Mouse (Mus musculus) midbrain, embryonic 15.5 days (tissue): ENCODE measurements around the gene Tsku. TPM values are rescaled to one million over a fixed set of nuclear protein-coding genes. Genes with fewer than 3 reads are reported as not detected.

Source experiments
- ATAC-seq: fragments of 200-750 bp; cut with Nextera tagmentation; replicated peaks from 2 replicates; pipeline ENCODE4 v1.8.0; 2017; ENCODE audit warnings: moderate TSS enrichment
- H3K27ac ChIP-seq: fragments of 300-500 bp; sonication (generic); 2 replicates; pipeline ENCODE4 v1.5.1; 2015; ENCODE audit warnings: mild to moderate bottlenecking, inconsistent platforms
- H3K27me3 ChIP-seq: fragments of 300-500 bp; sonication (generic); replicated peaks from 2 replicates; pipeline ENCODE4 v1.6.1; 2015; ENCODE audit warnings: inconsistent platforms
- H3K36me3 ChIP-seq: fragments of 300-500 bp; sonication (generic); replicated peaks from 2 replicates; pipeline ENCODE4 v1.6.1; 2015; ENCODE audit warnings: inconsistent platforms
- H3K4me1 ChIP-seq: fragments of 300-500 bp; sonication (generic); 2 replicates; pipeline ENCODE4 v1.6.1; 2015; ENCODE audit warnings: inconsistent platforms
- H3K4me2 ChIP-seq: fragments of 300-500 bp; sonication (generic); 2 replicates; pipeline ENCODE4 v1.6.1; 2015; ENCODE audit warnings: inconsistent platforms, mild to moderate bottlenecking, moderate library complexity
- H3K4me3 ChIP-seq: fragments of 300-500 bp; sonication (generic); 2 replicates; pipeline ENCODE4 v1.5.1; 2015; ENCODE audit warnings: mild to moderate bottlenecking, inconsistent platforms
- H3K9ac ChIP-seq: fragments of 300-500 bp; sonication (generic); 2 replicates; pipeline ENCODE4 v1.6.1; 2015; ENCODE audit warnings: mild to moderate bottlenecking, inconsistent platforms
- H3K9me3 ChIP-seq: fragments of 300-500 bp; sonication (generic); 2 replicates; pipeline ENCODE4 v1.6.1; 2016; ENCODE audit warnings: inconsistent platforms
- WGBS: fragments of 180-500 bp; shearing (Covaris S2); methylation state at CpG from one replicate; pipeline ENCODE4 v1.1.7; 2015; ENCODE audit warnings: mixed read lengths; 5-methylcytosine and 5-hydroxymethylcytosine counted together
- polyA plus RNA-seq: library from polyadenylated mRNA; unstranded; fragments of >200 nt; fragmentation: Nextera tagmentation; extraction: Ambion mirVana; gene quantifications from 2 replicates; pipeline ENCODE4 v1.2.1, GENCODE M21; 2015

The Tsku gene
- polyA plus RNA-seq, 1 experiment from 2014 or later: 8.9 TPM

- no peak overlapping the region for H3K27ac ChIP-seq
Measured at GRCm38 (mm10) chr7:98333987-98334386, 27.1 kb downstream of the Tsku start.

DNA sequence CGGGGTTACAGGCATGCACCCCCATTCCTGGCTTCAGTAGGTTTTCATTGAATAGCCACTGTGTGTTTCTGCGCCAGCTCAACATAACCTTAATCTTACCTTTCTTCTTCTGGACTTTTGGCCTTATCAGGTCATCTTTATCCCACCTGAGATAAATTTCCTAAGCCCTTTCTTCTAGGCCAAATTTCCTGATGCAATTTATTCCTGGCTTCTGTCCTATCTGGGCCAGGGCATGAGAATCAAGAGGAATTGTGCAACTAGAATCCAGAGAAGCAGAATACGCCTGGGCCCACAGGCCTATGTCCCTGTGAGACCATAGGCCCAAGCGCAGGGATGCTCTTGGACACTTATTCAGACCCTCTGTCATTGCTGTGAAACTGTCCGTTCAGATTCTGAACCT is 27.6 kb downstream of the Tsku start:
- Histone ChIP-seq H3K4me1 (no peaks in the 10 kb centered on the region), H3K36me3 (no peaks in the 10 kb centered on the region), H3K9me3 (no peaks in the 10 kb centered on the region), H3K9ac (no peak overlapping the region), H3K4me2 (no peak overlapping the region), H3K4me3 (no peak overlapping the region), H3K27ac (no peak overlapping the region), H3K27me3 (no peaks in the 10 kb centered on the region)
- 91% methylated on average over 5 of the region's 5 CpGs for WGBS
- ATAC-seq: no peak

More at GRCm38 (mm10) chr7:98333987-98334386, 27.1 kb downstream of the Tsku start:
- ATAC-seq: no peak
- no peak overlapping the region for H3K9ac ChIP-seq
- 77% methylated on average over 3 of the region's 3 CpGs for WGBS
- H3K9me3 ChIP-seq: no peaks in the 10 kb centered on the region
- H3K27me3 ChIP-seq: no peaks in the 10 kb centered on the region
- no peak overlapping the region for H3K4me2 ChIP-seq
- no peaks in the 10 kb centered on the region for H3K36me3 ChIP-seq
- H3K4me1 ChIP-seq: no peaks in the 10 kb centered on the region
- H3K4me3 ChIP-seq: no peak overlapping the region

DNA sequence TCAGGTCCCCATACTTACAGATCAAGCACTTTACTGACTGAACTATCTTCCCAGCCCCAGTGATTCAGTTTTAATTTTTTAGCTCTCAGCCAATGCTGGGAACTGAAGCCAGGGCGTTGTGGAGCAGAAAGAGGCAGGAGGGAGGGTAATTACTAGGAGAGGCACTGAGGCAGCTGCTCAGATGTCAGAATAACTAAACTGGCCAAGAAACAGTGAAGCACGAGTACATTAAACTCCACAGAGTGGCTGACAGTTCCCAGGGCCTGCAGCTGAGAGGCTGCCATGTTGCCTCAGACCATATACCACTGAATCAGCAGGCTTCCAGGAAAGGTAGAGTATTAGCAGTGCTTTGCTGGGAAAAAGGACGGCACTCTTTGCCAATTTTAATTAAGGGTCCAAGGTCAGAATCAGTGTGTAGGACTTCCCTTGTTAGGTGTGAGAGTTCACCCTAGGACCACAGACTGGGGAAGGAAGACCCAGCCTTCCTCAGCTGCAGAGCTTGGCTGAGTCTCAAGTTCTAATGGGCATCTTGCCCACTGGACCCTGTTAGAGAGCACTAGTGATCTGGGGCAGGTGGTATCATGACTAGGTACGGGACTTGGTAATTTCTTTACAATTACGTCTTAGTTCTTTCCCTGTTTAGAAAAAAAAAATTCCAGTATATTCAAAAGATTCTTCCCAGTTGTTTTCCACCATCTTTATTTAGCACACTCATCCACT is 28.3 kb downstream of the Tsku start:
- no peak for ATAC-seq
- no peak overlapping the region for H3K4me2 ChIP-seq
- H3K4me3 ChIP-seq: no peak overlapping the region
- no peak overlapping the region for H3K9ac ChIP-seq
- no peak overlapping the region for H3K27ac ChIP-seq
- H3K4me1 ChIP-seq: no peaks in the 10 kb centered on the region
- H3K9me3 ChIP-seq: no peaks in the 10 kb centered on the region
- no peaks in the 10 kb centered on the region for H3K27me3 ChIP-seq
- WGBS: 73% methylated on average over 5 of the region's 5 CpGs
- H3K36me3 ChIP-seq: no peaks in the 10 kb centered on the region

- ATAC-seq: no peak
- Histone ChIP-seq H3K36me3 (no peaks in the 10 kb centered on the region), H3K27me3 (no peaks in the 10 kb centered on the region), H3K4me2 (no peak overlapping the region), H3K27ac (no peak overlapping the region), H3K4me1 (no peaks in the 10 kb centered on the region), H3K9me3 (no peaks in the 10 kb centered on the region), H3K4me3 (no peak overlapping the region), H3K9ac (no peak overlapping the region)
- 72% methylated on average over 3 of the region's 3 CpGs for WGBS
Measured at GRCm38 (mm10) chr7:98331932-98332331, 29.2 kb downstream of the Tsku start.

- no peak overlapping the region for H3K4me2 ChIP-seq
- no peaks in the 10 kb centered on the region for H3K4me1 ChIP-seq
- ATAC-seq: no peak
- no peak overlapping the region for H3K4me3 ChIP-seq
- no peak overlapping the region for H3K9ac ChIP-seq
- 83% methylated on average over 2 of the region's 2 CpGs for WGBS
- no peak overlapping the region for H3K27ac ChIP-seq
- H3K36me3 ChIP-seq: no peaks in the 10 kb centered on the region
- H3K27me3 ChIP-seq: no peaks in the 10 kb centered on the region
- no peaks in the 10 kb centered on the region for H3K9me3 ChIP-seq
Measured at GRCm38 (mm10) chr7:98330375-98331002, 30.6 kb downstream of the Tsku start.

DNA sequence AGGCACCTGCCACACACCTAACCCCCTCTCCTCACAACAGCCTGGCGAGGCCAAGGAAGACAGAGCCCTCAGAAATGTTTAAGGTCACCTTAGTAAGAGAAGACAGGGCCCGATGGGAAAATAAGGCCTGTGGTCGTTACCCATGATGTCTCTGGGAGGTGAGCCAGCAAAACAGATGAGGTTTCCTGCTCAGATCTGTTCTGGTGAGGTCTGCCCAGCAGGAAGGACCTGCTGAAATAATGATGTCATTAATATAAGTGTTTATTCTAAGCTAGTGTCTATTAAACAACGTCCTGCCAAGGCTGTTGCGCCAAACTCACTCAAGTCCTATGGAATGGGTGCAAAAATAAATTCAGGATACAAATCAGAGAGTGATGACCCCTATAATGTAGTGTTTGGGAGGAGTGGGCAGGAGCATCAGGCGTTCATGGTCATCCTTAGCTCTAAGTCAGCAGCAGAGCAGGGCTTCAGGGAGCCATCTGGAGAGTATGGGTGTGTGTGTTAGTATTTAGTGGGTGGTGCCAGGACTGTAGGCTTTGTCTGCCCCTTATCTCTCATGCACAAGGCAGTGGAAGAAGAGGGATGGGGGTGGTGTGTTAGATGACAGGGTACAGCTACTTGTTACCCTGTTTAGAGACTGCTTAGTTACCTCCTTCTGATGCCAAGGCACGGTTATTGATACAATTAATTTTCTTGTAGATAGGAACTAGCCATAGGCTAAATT is 31.3 kb downstream of the Tsku start:
- Histone ChIP-seq H3K27me3 (no peaks in the 10 kb centered on the region), H3K27ac (no peak overlapping the region), H3K9me3 (no peaks in the 10 kb centered on the region), H3K36me3 (no peaks in the 10 kb centered on the region), H3K4me1 (no peaks in the 10 kb centered on the region), H3K4me2 (no peak overlapping the region), H3K9ac (no peak overlapping the region), H3K4me3 (no peak overlapping the region)
- 84% methylated on average over 7 of the region's 7 CpGs for WGBS
- no peak for ATAC-seq

- H3K4me2 ChIP-seq: no peak overlapping the region
- no peak overlapping the region for H3K4me3 ChIP-seq
- H3K4me1 ChIP-seq: peaks cover 5% of the 10 kb centered on the region; the same call in 1 of the 2 replicates
- H3K36me3 ChIP-seq: no peaks in the 10 kb centered on the region
- no peaks in the 10 kb centered on the region for H3K27me3 ChIP-seq
- 37% methylated on average over 2 of the region's 2 CpGs for WGBS
- H3K9ac ChIP-seq: no peak overlapping the region
- H3K27ac ChIP-seq: no peak overlapping the region
- no peak for ATAC-seq
- H3K9me3 ChIP-seq: no peaks in the 10 kb centered on the region
Measured at GRCm38 (mm10) chr7:98328311-98328710, 32.8 kb downstream of the Tsku start.

- Histone ChIP-seq H3K9me3 (no peaks in the 10 kb centered on the region), H3K4me2 (no peak overlapping the region), H3K36me3 (no peaks in the 10 kb centered on the region), H3K27ac (no peak overlapping the region), H3K9ac (no peak overlapping the region), H3K27me3 (no peaks in the 10 kb centered on the region), H3K4me1 (peaks cover 8% of the 10 kb centered on the region; the same call in 1 of the 2 replicates), H3K4me3 (no peak overlapping the region)
- 82% methylated on average over 7 of the region's 7 CpGs for WGBS
- ATAC-seq: no peak
Measured at GRCm38 (mm10) chr7:98326051-98326450, 35.1 kb downstream of the Tsku start.

- Histone ChIP-seq H3K4me1 (peaks cover 8% of the 10 kb centered on the region; the same call in 1 of the 2 replicates), H3K4me2 (no peak overlapping the region), H3K4me3 (no peak overlapping the region), H3K9me3 (no peaks in the 10 kb centered on the region), H3K9ac (no peak overlapping the region), H3K27ac (no peak overlapping the region), H3K36me3 (no peaks in the 10 kb centered on the region), H3K27me3 (no peaks in the 10 kb centered on the region)
- ATAC-seq: no peak
- WGBS: 72% methylated on average over 1 of the region's 1 CpGs
Measured at GRCm38 (mm10) chr7:98324228-98324627, 36.9 kb downstream of the Tsku start.

GRCm38 (mm10) chr7:98323288-98324019 is 37.7 kb downstream of the Tsku start:
- no peak overlapping the region for H3K4me3 ChIP-seq
- H3K4me1 ChIP-seq: peaks cover 8% of the 10 kb centered on the region; the same call in 1 of the 2 replicates
- H3K27ac ChIP-seq: no peak overlapping the region
- H3K9ac ChIP-seq: no peak overlapping the region
- no peaks in the 10 kb centered on the region for H3K9me3 ChIP-seq
- H3K4me2 ChIP-seq: no peak overlapping the region
- no peaks in the 10 kb centered on the region for H3K27me3 ChIP-seq
- no peaks in the 10 kb centered on the region for H3K36me3 ChIP-seq
- peak; percentile 78 for ATAC-seq
- WGBS: 31% methylated on average over 5 of the region's 5 CpGs

- WGBS: 84% methylated on average over 3 of the region's 3 CpGs
- H3K36me3 ChIP-seq: no peaks in the 10 kb centered on the region
- H3K4me1 ChIP-seq: peaks cover 8% of the 10 kb centered on the region; the same call in 1 of the 2 replicates
- H3K27me3 ChIP-seq: no peaks in the 10 kb centered on the region
- no peak overlapping the region for H3K4me2 ChIP-seq
- no peak overlapping the region for H3K27ac ChIP-seq
- ATAC-seq: no peak
- no peak overlapping the region for H3K9ac ChIP-seq
- no peaks in the 10 kb centered on the region for H3K9me3 ChIP-seq
- no peak overlapping the region for H3K4me3 ChIP-seq
Measured at GRCm38 (mm10) chr7:98322415-98322814, 38.7 kb downstream of the Tsku start.

GRCm38 (mm10) chr7:98321083-98321482 is 40.0 kb downstream of the Tsku start, which contains the start of gene Acer3:
TSS of gene Acer3 (minus strand) at chr7:98321208.
- no peak within 1 kb of the TSS for H3K4me3 ChIP-seq
- H3K36me3 ChIP-seq: no peaks in the 10 kb centered on the region
- no peak within 1 kb of the TSS for H3K27ac ChIP-seq
- no peaks in the 10 kb centered on the region for H3K9me3 ChIP-seq
- H3K4me2 ChIP-seq: no peak within 1 kb of the TSS
- H3K9ac ChIP-seq: no peak within 1 kb of the TSS
- ATAC-seq: no peak
- peaks cover 8% of the 10 kb centered on the region; the same call in 1 of the 2 replicates for H3K4me1 ChIP-seq
- WGBS: 90% methylated on average over 2 of the region's 2 CpGs
- no peaks in the 10 kb centered on the region for H3K27me3 ChIP-seq
